Mouse (Mus musculus) forebrain, embryonic 14.5 days (tissue): ENCODE results near the gene Uck2. TPM values are rescaled to one million over a fixed set of nuclear protein-coding genes. Genes with fewer than 3 reads are reported as not detected.

Experiments used
- ATAC-seq: fragments of 200-750 bp; cut with Nextera tagmentation; 2 replicates; pipeline ENCODE4 v1.8.0; 2017; ENCODE audit warnings: mild to moderate bottlenecking, moderate library complexity
- DNase-seq: peaks from one replicate; pipeline ENCODE4 v3.0.0-alpha.2; 2015; ENCODE audit warnings: low spot score
- H3K27ac ChIP-seq: fragments of 300-500 bp; sonication (generic); 2 replicates; pipeline ENCODE4 v1.5.1; 2014; ENCODE audit warnings: low read depth, mild to moderate bottlenecking, control low read depth, low read length, moderate library complexity
- H3K27me3 ChIP-seq: fragments of 300-500 bp; sonication (generic); replicated peaks from 2 replicates; pipeline ENCODE4 v1.6.1; 2014; ENCODE audit warnings: low read length, control low read depth, mixed read lengths; ENCODE audit not compliant: control insufficient read depth, insufficient read depth
- H3K36me3 ChIP-seq: fragments of 300-500 bp; sonication (generic); 2 replicates; pipeline ENCODE4 v1.6.1; 2014; ENCODE audit warnings: low read length, control low read depth; ENCODE audit not compliant: control insufficient read depth, insufficient read depth
- H3K4me1 ChIP-seq: fragments of 300-500 bp; sonication (generic); 2 replicates; pipeline ENCODE4 v1.6.1; 2014; ENCODE audit warnings: antibody characterized with exemption, low read length, control low read depth; ENCODE audit not compliant: control insufficient read depth, insufficient read depth
- H3K4me2 ChIP-seq: fragments of 300-500 bp; sonication (generic); 2 replicates; pipeline ENCODE4 v1.6.1; 2014; ENCODE audit warnings: mild to moderate bottlenecking, control low read depth, low read length
- H3K4me3 ChIP-seq: fragments of 300-500 bp; sonication (generic); 2 replicates; pipeline ENCODE4 v1.5.1; 2014; ENCODE audit warnings: low read depth, low read length, control low read depth
- H3K9ac ChIP-seq: fragments of 300-500 bp; sonication (generic); 2 replicates; pipeline ENCODE4 v1.6.1; 2014; ENCODE audit warnings: mild to moderate bottlenecking, low read length, control low read depth, moderate library complexity
- H3K9me3 ChIP-seq: fragments of 300-500 bp; sonication (generic); replicated peaks from 2 replicates; pipeline ENCODE4 v1.6.1; 2016; ENCODE audit warnings: low read length, control low read depth, mixed read lengths; ENCODE audit not compliant: control insufficient read depth
- WGBS: fragments of 180-500 bp; shearing (Covaris S2); extraction: QIAGEN DNeasy Blood & Tissue Kit; methylation state at CpG from one replicate; pipeline ENCODE4 v1.1.7; 2014; 5-methylcytosine and 5-hydroxymethylcytosine counted together
- polyA plus RNA-seq: library from polyadenylated mRNA; unstranded; fragments of >200 nt; fragmentation: Nextera tagmentation; extraction: Ambion mirVana; gene quantifications from 2 replicates; pipeline ENCODE4 v1.2.1, GENCODE M21; 2014

The Uck2 gene
- polyA plus RNA-seq, 1 experiment from 2014 or later = 54.1 TPM

GRCm38 (mm10) chr1:167249881-167250280 lies 35.2 kb downstream of the Uck2 start:
- Histone ChIP-seq H3K36me3 (no peaks in the 10 kb centered on the region), H3K27me3 (no peaks in the 10 kb centered on the region), H3K9ac (no peak overlapping the region), H3K4me3 (no peak overlapping the region), H3K4me2 (no peak overlapping the region), H3K4me1 (peaks cover 23% of the 10 kb centered on the region), H3K27ac (no peak overlapping the region), H3K9me3 (no peaks in the 10 kb centered on the region)
- DNase-seq (no peak), ATAC-seq (no peak)
- 92% methylated on average over 8 of the region's 8 CpGs for WGBS

- H3K27me3 ChIP-seq = no peaks in the 10 kb centered on the region
- no peaks in the 10 kb centered on the region for H3K9me3 ChIP-seq
- peaks cover 23% of the 10 kb centered on the region for H3K4me1 ChIP-seq
- H3K36me3 ChIP-seq = no peaks in the 10 kb centered on the region
- H3K4me3 ChIP-seq = no peak overlapping the region
- ATAC-seq (no peak), DNase-seq (no peak)
- H3K27ac ChIP-seq = no peak overlapping the region
- H3K4me2 ChIP-seq = no peak overlapping the region
- H3K9ac ChIP-seq = no peak overlapping the region
- 88% methylated on average over 19 of the region's 19 CpGs for WGBS
Measured at GRCm38 (mm10) chr1:167249252-167249651, 35.9 kb downstream of the Uck2 start.

GRCm38 (mm10) chr1:167247886-167248285 lies 37.2 kb downstream of the Uck2 start:
- H3K27me3 ChIP-seq = no peaks in the 10 kb centered on the region
- no peaks in the 10 kb centered on the region for H3K9me3 ChIP-seq
- no peak overlapping the region for H3K4me3 ChIP-seq
- H3K4me2 ChIP-seq = no peak overlapping the region
- no peak for ATAC-seq
- no peak overlapping the region for H3K27ac ChIP-seq
- H3K9ac ChIP-seq = no peak overlapping the region
- 72% methylated on average over 9 of the region's 9 CpGs for WGBS
- no peaks in the 10 kb centered on the region for H3K36me3 ChIP-seq
- H3K4me1 ChIP-seq = peaks cover 23% of the 10 kb centered on the region
- DNase-seq = no peak

- Histone ChIP-seq H3K4me2 (no peak overlapping the region), H3K36me3 (no peaks in the 10 kb centered on the region), H3K27me3 (no peaks in the 10 kb centered on the region), H3K4me3 (no peak overlapping the region), H3K27ac (no peak overlapping the region), H3K4me1 (peaks cover 29% of the 10 kb centered on the region), H3K9me3 (no peaks in the 10 kb centered on the region), H3K9ac (no peak overlapping the region)
- DNase-seq = peak; percentile 44
- WGBS = 52% methylated on average over 8 of the region's 8 CpGs
- ATAC-seq = no peak
Measured at GRCm38 (mm10) chr1:167246976-167247375, 38.1 kb downstream of the Uck2 start.

- no peaks in the 10 kb centered on the region for H3K9me3 ChIP-seq
- H3K27me3 ChIP-seq = no peaks in the 10 kb centered on the region
- H3K4me1 ChIP-seq = peaks cover 33% of the 10 kb centered on the region
- no peak overlapping the region for H3K27ac ChIP-seq
- 76% methylated on average over 9 of the region's 9 CpGs for WGBS
- no peaks in the 10 kb centered on the region for H3K36me3 ChIP-seq
- DNase-seq = no peak
- no peak overlapping the region for H3K4me3 ChIP-seq
- H3K4me2 ChIP-seq = no peak overlapping the region
- H3K9ac ChIP-seq = no peak overlapping the region
- no peak for ATAC-seq
Measured at GRCm38 (mm10) chr1:167246275-167246674, 38.8 kb downstream of the Uck2 start.

- Histone ChIP-seq H3K4me1 (peaks cover 38% of the 10 kb centered on the region), H3K9ac (no peak overlapping the region), H3K9me3 (no peaks in the 10 kb centered on the region), H3K27ac (no peak overlapping the region), H3K36me3 (no peaks in the 10 kb centered on the region), H3K4me2 (no peak overlapping the region), H3K27me3 (no peaks in the 10 kb centered on the region), H3K4me3 (no peak overlapping the region)
- DNase-seq (no peak), ATAC-seq (no peak)
- WGBS = 69% methylated on average over 9 of the region's 9 CpGs
Measured at GRCm38 (mm10) chr1:167245180-167245641, 39.9 kb downstream of the Uck2 start.

GRCm38 (mm10) chr1:167242191-167242681 lies 42.9 kb downstream of the Uck2 start:
- Histone ChIP-seq H3K9ac (no peak overlapping the region), H3K27ac (no peak overlapping the region), H3K4me2 (no peak overlapping the region), H3K36me3 (no peaks in the 10 kb centered on the region), H3K27me3 (no peaks in the 10 kb centered on the region), H3K4me3 (no peak overlapping the region), H3K4me1 (peaks cover 30% of the 10 kb centered on the region), H3K9me3 (no peaks in the 10 kb centered on the region)
- ATAC-seq (peak; percentile 24), DNase-seq (no peak)
- WGBS = 16% methylated on average over 7 of the region's 7 CpGs

- Histone ChIP-seq H3K36me3 (peaks cover under 1% of the 10 kb centered on the region; the same call in 1 of the 2 replicates), H3K4me3 (no peak overlapping the region), H3K4me2 (no peak overlapping the region), H3K9ac (no peak overlapping the region), H3K27me3 (no peaks in the 10 kb centered on the region), H3K27ac (no peak overlapping the region), H3K4me1 (peaks cover 22% of the 10 kb centered on the region), H3K9me3 (no peaks in the 10 kb centered on the region)
- no peak for DNase-seq
- no peak for ATAC-seq
- WGBS = 46% methylated on average over 3 of the region's 3 CpGs
Measured at GRCm38 (mm10) chr1:167241487-167241886, 43.6 kb downstream of the Uck2 start.

- H3K9ac ChIP-seq = no peak overlapping the region
- no peaks in the 10 kb centered on the region for H3K27me3 ChIP-seq
- peaks cover 11% of the 10 kb centered on the region for H3K36me3 ChIP-seq
- ATAC-seq (no peak), DNase-seq (no peak)
- no peak overlapping the region for H3K4me2 ChIP-seq
- WGBS = 44% methylated on average over 5 of the region's 5 CpGs
- no peaks in the 10 kb centered on the region for H3K9me3 ChIP-seq
- H3K4me3 ChIP-seq = no peak overlapping the region
- peaks cover 20% of the 10 kb centered on the region for H3K4me1 ChIP-seq
- H3K27ac ChIP-seq = peak overlapping the region; percentile 54; the same call in 1 of the 2 replicates
Measured at GRCm38 (mm10) chr1:167240361-167240760, 44.8 kb downstream of the Uck2 start.
